Mouse (Mus musculus) limb, embryonic 15.5 days (tissue): ENCODE measurements around the gene Tfr2. TPM values are rescaled to one million over a fixed set of nuclear protein-coding genes. Genes with fewer than 3 reads are reported as not detected.

Experiments
- ATAC-seq: fragments of 200-750 bp; cut with Nextera tagmentation; 2 replicates; pipeline ENCODE4 v1.8.0; 2017; ENCODE audit warnings: low read depth, moderate TSS enrichment; ENCODE audit not compliant: insufficient number of reproducible peaks, low FRiP score, low TSS enrichment
- H3K27ac ChIP-seq: fragments of 300-500 bp; sonication (generic); 2 replicates; pipeline ENCODE4 v1.5.1; 2015; ENCODE audit warnings: moderate library complexity, mild to moderate bottlenecking, inconsistent platforms
- H3K27me3 ChIP-seq: fragments of 300-500 bp; sonication (generic); 2 replicates; pipeline ENCODE4 v1.6.1; 2015; ENCODE audit warnings: inconsistent platforms
- H3K36me3 ChIP-seq: fragments of 300-500 bp; sonication (generic); 2 replicates; pipeline ENCODE4 v1.6.1; 2015; ENCODE audit warnings: inconsistent platforms
- H3K4me1 ChIP-seq: fragments of 300-500 bp; sonication (generic); 2 replicates; pipeline ENCODE4 v1.6.1; 2015; ENCODE audit warnings: inconsistent platforms
- H3K4me2 ChIP-seq: fragments of 300-500 bp; sonication (generic); 2 replicates; pipeline ENCODE4 v1.6.1; 2015; ENCODE audit warnings: mild to moderate bottlenecking, inconsistent platforms
- H3K4me3 ChIP-seq: fragments of 300-500 bp; sonication (generic); 2 replicates; pipeline ENCODE4 v1.5.1; 2015; ENCODE audit warnings: mild to moderate bottlenecking, inconsistent platforms
- H3K9ac ChIP-seq: fragments of 300-500 bp; sonication (generic); 2 replicates; pipeline ENCODE4 v1.6.1; 2015; ENCODE audit warnings: inconsistent platforms
- H3K9me3 ChIP-seq: fragments of 300-500 bp; sonication (generic); 2 replicates; pipeline ENCODE4 v1.6.1; 2016; ENCODE audit warnings: inconsistent platforms
- WGBS: fragments of 180-500 bp; shearing (Covaris S2); methylation state at CpG from one replicate; pipeline ENCODE4 v1.1.7; 2015; 5-methylcytosine and 5-hydroxymethylcytosine counted together
- polyA plus RNA-seq: library from polyadenylated mRNA; unstranded; fragments of >200 nt; fragmentation: Nextera tagmentation; extraction: Ambion mirVana; gene quantifications from 2 replicates; pipeline ENCODE4 v1.2.1, GENCODE M21; 2015

Tfr2 gene
- polyA plus RNA-seq, 1 experiment from 2014 or later = 1.4 TPM

GRCm38 (mm10) chr5:137530075-137530474, 39.6 kb upstream of the Tfr2 start:
- no peak for ATAC-seq
- peaks cover 47% of the 10 kb centered on the region for H3K36me3 ChIP-seq

GRCm38 (mm10) chr5:137530588-137531413, 38.8 kb upstream of the Tfr2 start:
- peak overlapping the region; percentile 96 for H3K27ac ChIP-seq
- peaks cover 39% of the 10 kb centered on the region for H3K4me1 ChIP-seq
- H3K27me3 ChIP-seq = no peaks in the 10 kb centered on the region
- H3K4me2 ChIP-seq = peak overlapping the region; percentile 71
- H3K9ac ChIP-seq = peak overlapping the region; percentile 82
- H3K36me3 ChIP-seq = peaks cover 40% of the 10 kb centered on the region
- H3K9me3 ChIP-seq = no peaks in the 10 kb centered on the region
- under 1% methylated on average over 40 of the region's 46 CpGs for WGBS
- peak; percentile 59 for ATAC-seq
- peak overlapping the region; percentile 85 for H3K4me3 ChIP-seq

More at GRCm38 (mm10) chr5:137530075-137530474, 39.6 kb upstream of the Tfr2 start:
- H3K27me3 ChIP-seq = no peaks in the 10 kb centered on the region
- peak overlapping the region; percentile 85 for H3K4me3 ChIP-seq
- WGBS = 67% methylated on average over 8 of the region's 8 CpGs
- peak overlapping the region; percentile 82; the same call in 1 of the 2 replicates for H3K9ac ChIP-seq
- H3K27ac ChIP-seq = peak overlapping the region; percentile 96
- H3K9me3 ChIP-seq = no peaks in the 10 kb centered on the region
- H3K4me2 ChIP-seq = peak overlapping the region; percentile 71
- H3K4me1 ChIP-seq = peaks cover 45% of the 10 kb centered on the region

GRCm38 (mm10) chr5:137531414-137532130, 38.1 kb upstream of the Tfr2 start:
- H3K27me3 ChIP-seq = no peaks in the 10 kb centered on the region
- no peaks in the 10 kb centered on the region for H3K9me3 ChIP-seq
- peak overlapping the region; percentile 85 for H3K4me3 ChIP-seq
- peak overlapping the region; percentile 96 for H3K27ac ChIP-seq
- H3K9ac ChIP-seq = peak overlapping the region; percentile 82
- H3K4me1 ChIP-seq = peaks cover 33% of the 10 kb centered on the region
- peaks cover 34% of the 10 kb centered on the region for H3K36me3 ChIP-seq
- under 1% methylated on average over 50 of the region's 51 CpGs for WGBS
- no peak for ATAC-seq
- H3K4me2 ChIP-seq = peak overlapping the region; percentile 71

GRCm38 (mm10) chr5:137532131-137532807, 37.4 kb upstream of the Tfr2 start:
- Histone ChIP-seq H3K4me2 (peak overlapping the region; percentile 71), H3K4me1 (peaks cover 31% of the 10 kb centered on the region), H3K4me3 (peak overlapping the region; percentile 85), H3K9me3 (no peaks in the 10 kb centered on the region), H3K36me3 (peaks cover 31% of the 10 kb centered on the region), H3K9ac (peak overlapping the region; percentile 82), H3K27me3 (0 out of 2 replicates have a peak, but pooled peaks cover 2% of the 10 kb centered on the region), H3K27ac (peak overlapping the region; percentile 96)
- ATAC-seq = no peak
- under 1% methylated on average over 19 of the region's 19 CpGs for WGBS

- WGBS = 0% methylated on average over 12 of the region's 12 CpGs
- 0 out of 2 replicates have a peak, but pooled peaks cover 2% of the 10 kb centered on the region for H3K27me3 ChIP-seq
- peak overlapping the region; percentile 85 for H3K4me3 ChIP-seq
- ATAC-seq = peak; percentile 2; the same call in 1 of the 2 replicates
- H3K9ac ChIP-seq = peak overlapping the region; percentile 82
- H3K4me1 ChIP-seq = peaks cover 26% of the 10 kb centered on the region
- H3K9me3 ChIP-seq = no peaks in the 10 kb centered on the region
- H3K4me2 ChIP-seq = peak overlapping the region; percentile 71
- peaks cover 26% of the 10 kb centered on the region for H3K36me3 ChIP-seq
- peak overlapping the region; percentile 96 for H3K27ac ChIP-seq
Observed at GRCm38 (mm10) chr5:137532808-137533116, 36.9 kb upstream of the Tfr2 start.

GRCm38 (mm10) chr5:137533117-137533827, 36.4 kb upstream of the Tfr2 start, which contains the start of the genes Epo and Gnb2:
TSS of gene Epo (minus strand) at chr5:137533242.
TSS of gene Gnb2 (minus strand) at chr5:137533510.
- Histone ChIP-seq H3K4me1 (peaks cover 21% of the 10 kb centered on the region), H3K4me3 (peak within 1 kb of the TSS; percentile 85), H3K9ac (peak within 1 kb of the TSS; percentile 82), H3K9me3 (no peaks in the 10 kb centered on the region), H3K36me3 (peaks cover 21% of the 10 kb centered on the region), H3K27ac (peak within 1 kb of the TSS; percentile 96), H3K4me2 (peak within 1 kb of the TSS; percentile 71), H3K27me3 (0 out of 2 replicates have a peak, but pooled peaks cover 2% of the 10 kb centered on the region)
- peak; percentile 76 for ATAC-seq
- WGBS = under 1% methylated on average over 40 of the region's 40 CpGs

- ATAC-seq = no peak
- 0 out of 2 replicates have a peak, but pooled peaks cover 2% of the 10 kb centered on the region for H3K27me3 ChIP-seq
- no peak overlapping the region for H3K9ac ChIP-seq
- H3K4me1 ChIP-seq = peaks cover 11% of the 10 kb centered on the region
- 90% methylated on average over 3 of the region's 3 CpGs for WGBS
- no peak overlapping the region for H3K4me2 ChIP-seq
- peaks cover 6% of the 10 kb centered on the region for H3K36me3 ChIP-seq
- no peaks in the 10 kb centered on the region for H3K9me3 ChIP-seq
- no peak overlapping the region for H3K4me3 ChIP-seq
- no peak overlapping the region for H3K27ac ChIP-seq
Observed at GRCm38 (mm10) chr5:137534762-137535161, 34.9 kb upstream of the Tfr2 start.

- H3K4me2 ChIP-seq = no peak overlapping the region
- no peak overlapping the region for H3K4me3 ChIP-seq
- H3K9ac ChIP-seq = no peak overlapping the region
- ATAC-seq = no peak
- 70% methylated on average over 9 of the region's 9 CpGs for WGBS
- 0 out of 2 replicates have a peak, but pooled peaks cover under 1% of the 10 kb centered on the region for H3K36me3 ChIP-seq
- H3K27me3 ChIP-seq = 0 out of 2 replicates have a peak, but pooled peaks cover 2% of the 10 kb centered on the region
- no peak overlapping the region for H3K27ac ChIP-seq
- no peaks in the 10 kb centered on the region for H3K9me3 ChIP-seq
- H3K4me1 ChIP-seq = peaks cover 5% of the 10 kb centered on the region
Observed at GRCm38 (mm10) chr5:137535318-137535717, 34.3 kb upstream of the Tfr2 start.

- Histone ChIP-seq H3K4me2 (no peak overlapping the region), H3K9me3 (no peaks in the 10 kb centered on the region), H3K9ac (no peak overlapping the region), H3K4me3 (no peak overlapping the region), H3K36me3 (no peaks in the 10 kb centered on the region), H3K27ac (no peak overlapping the region), H3K27me3 (0 out of 2 replicates have a peak, but pooled peaks cover 2% of the 10 kb centered on the region), H3K4me1 (no peaks in the 10 kb centered on the region)
- 55% methylated on average over 4 of the region's 4 CpGs for WGBS
- no peak for ATAC-seq
Observed at GRCm38 (mm10) chr5:137537461-137537860, 32.2 kb upstream of the Tfr2 start.

GRCm38 (mm10) chr5:137539291-137539801, 30.3 kb upstream of the Tfr2 start:
- H3K27ac ChIP-seq = no peak overlapping the region
- H3K9ac ChIP-seq = no peak overlapping the region
- H3K27me3 ChIP-seq = 0 out of 2 replicates have a peak, but pooled peaks cover 2% of the 10 kb centered on the region
- H3K36me3 ChIP-seq = no peaks in the 10 kb centered on the region
- no peaks in the 10 kb centered on the region for H3K4me1 ChIP-seq
- no peak overlapping the region for H3K4me2 ChIP-seq
- H3K4me3 ChIP-seq = no peak overlapping the region
- 67% methylated on average over 7 of the region's 7 CpGs for WGBS
- no peak for ATAC-seq
- no peaks in the 10 kb centered on the region for H3K9me3 ChIP-seq

GRCm38 (mm10) chr5:137540991-137541390, 28.6 kb upstream of the Tfr2 start:
- Histone ChIP-seq H3K9ac (no peak overlapping the region), H3K4me3 (no peak overlapping the region), H3K36me3 (no peaks in the 10 kb centered on the region), H3K27ac (no peak overlapping the region), H3K4me2 (no peak overlapping the region), H3K9me3 (no peaks in the 10 kb centered on the region), H3K27me3 (0 out of 2 replicates have a peak, but pooled peaks cover 2% of the 10 kb centered on the region), H3K4me1 (no peaks in the 10 kb centered on the region)
- no peak for ATAC-seq
- WGBS = 78% methylated on average over 6 of the region's 6 CpGs
